Mouse (Mus musculus) megakaryocyte, embryonic 14.5 days (primary cell): ENCODE measurements around the gene Itgb1bp1. TPM values are rescaled to one million over a fixed set of nuclear protein-coding genes. Genes with fewer than 3 reads are reported as not detected.

ENCODE experiments used
- H3K27me3 ChIP-seq: replicated peaks from 2 replicates; pipeline ENCODE3; 2012; ENCODE audit warnings: inconsistent platforms
- H3K36me3 ChIP-seq: replicated peaks from 2 replicates; pipeline ENCODE3; 2012; ENCODE audit warnings: low read length, inconsistent platforms, mixed read lengths
- H3K4me1 ChIP-seq: 2 replicates; pipeline ENCODE4 v1.6.1; 2012; ENCODE audit warnings: inconsistent platforms
- H3K4me3 ChIP-seq: replicated peaks from 2 replicates; pipeline ENCODE3; 2012; ENCODE audit warnings: moderate library complexity, mild to moderate bottlenecking, inconsistent platforms
- H3K9me3 ChIP-seq: 2 replicates; pipeline ENCODE4 v1.6.1; 2012; ENCODE audit warnings: inconsistent platforms
- FLI1 ChIP-seq: IDR thresholded peaks from 2 replicates; pipeline ENCODE4 v1.6.1; 2012; ENCODE audit warnings: low read length, inconsistent platforms, mixed read lengths
- GATA1 ChIP-seq: IDR thresholded peaks from 3 replicates; pipeline ENCODE4 v1.6.1; 2012; ENCODE audit warnings: mixed read lengths, low read length, inconsistent platforms, borderline replicate concordance
- polyA plus RNA-seq: library from polyadenylated mRNA; stranded (reverse); fragments of >175 nt; gene quantifications from 2 replicates; pipeline ENCODE4 v1.2.3, GENCODE M21; 2012; ENCODE audit warnings: low replicate concordance; ENCODE audit not compliant: insufficient read depth

The Itgb1bp1 gene
- 4.4 and 19.5 TPM in 2 replicates for polyA plus RNA-seq

DNA sequence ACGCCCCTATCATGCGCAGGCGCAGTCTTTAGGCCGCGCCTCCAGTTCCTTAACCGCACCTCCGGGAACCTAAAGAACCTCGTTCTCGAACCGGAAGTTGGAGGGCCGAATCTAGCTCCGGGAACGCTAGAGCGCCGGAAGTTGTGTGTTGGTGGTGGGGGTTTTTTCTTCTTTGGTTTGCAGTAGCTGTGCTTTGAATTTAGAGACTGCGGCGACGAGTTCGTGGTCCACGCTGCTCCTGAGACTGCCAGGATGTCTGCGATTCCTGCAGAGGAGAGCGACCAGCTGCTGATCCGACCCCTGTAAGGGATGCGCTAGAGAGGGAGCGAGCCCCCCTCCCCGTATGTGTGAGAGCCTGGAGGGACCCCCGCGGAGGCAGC lies at the start of gene Itgb1bp1:
Gene Itgb1bp1 (minus strand): TSS at position 42 of the 380 bp plus-strand sequence.
- TF ChIP-seq FLI1 (peak; percentile 86; the same call in 1 of the 2 replicates), GATA1 (no peak)
- H3K4me1 ChIP-seq = peaks cover 64% of the 10 kb centered on the region
- H3K27me3 ChIP-seq = no peaks in the 10 kb centered on the region
- peak within 1 kb of the TSS; percentile 90 for H3K4me3 ChIP-seq
- peaks cover 36% of the 10 kb centered on the region for H3K36me3 ChIP-seq
- H3K9me3 ChIP-seq = no peaks in the 10 kb centered on the region

- Histone ChIP-seq H3K4me1 (peaks cover 21% of the 10 kb centered on the region), H3K36me3 (peaks cover 89% of the 10 kb centered on the region), H3K4me3 (no peak overlapping the region), H3K9me3 (no peaks in the 10 kb centered on the region), H3K27me3 (no peaks in the 10 kb centered on the region)
- TF ChIP-seq GATA1 = no peak
- TF ChIP-seq FLI1 = no peak
Observed at GRCm38 (mm10) chr12:21335869-21336268, 49.8 kb upstream of the Itgb1bp1 start.

GRCm38 (mm10) chr12:21333766-21334165 lies 47.7 kb upstream of the Itgb1bp1 start:
- Histone ChIP-seq H3K9me3 (no peaks in the 10 kb centered on the region), H3K27me3 (no peaks in the 10 kb centered on the region), H3K4me3 (no peak overlapping the region), H3K36me3 (peaks cover 88% of the 10 kb centered on the region), H3K4me1 (peaks cover 23% of the 10 kb centered on the region)
- TF ChIP-seq GATA1 (no peak), FLI1 (no peak)

DNA sequence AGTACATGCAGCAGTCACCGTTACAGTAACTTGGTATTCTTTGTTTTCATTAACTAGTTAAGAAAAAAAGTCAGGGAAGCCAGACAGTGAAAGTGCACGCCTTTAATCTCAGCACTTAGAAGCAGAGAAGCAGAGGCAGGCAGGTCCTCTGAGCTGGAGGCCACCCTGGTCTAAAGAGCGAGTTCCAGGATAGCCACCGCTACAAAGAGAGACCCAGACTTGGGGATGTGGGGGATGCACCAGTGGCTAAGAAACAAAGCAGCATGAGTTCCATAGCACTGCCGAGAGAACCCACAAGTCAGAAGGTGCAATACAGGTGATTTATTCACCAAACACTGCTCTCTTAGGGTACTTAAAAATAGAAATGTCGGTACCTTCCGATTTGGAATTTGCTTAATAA lies 46.9 kb upstream of the Itgb1bp1 start:
- Histone ChIP-seq H3K27me3 (no peaks in the 10 kb centered on the region), H3K9me3 (no peaks in the 10 kb centered on the region), H3K4me1 (peaks cover 23% of the 10 kb centered on the region), H3K36me3 (peaks cover 90% of the 10 kb centered on the region), H3K4me3 (no peak overlapping the region)
- TF ChIP-seq GATA1 (no peak), FLI1 (no peak)

- Histone ChIP-seq H3K4me3 (no peak overlapping the region), H3K4me1 (peaks cover 23% of the 10 kb centered on the region), H3K9me3 (no peaks in the 10 kb centered on the region), H3K27me3 (no peaks in the 10 kb centered on the region), H3K36me3 (peaks cover 94% of the 10 kb centered on the region)
- TF ChIP-seq FLI1 (no peak), GATA1 (no peak)
Observed at GRCm38 (mm10) chr12:21331711-21332110, 45.6 kb upstream of the Itgb1bp1 start.

GRCm38 (mm10) chr12:21330961-21331576 lies 45.0 kb upstream of the Itgb1bp1 start:
- TF ChIP-seq FLI1 (no peak), GATA1 (no peak)
- no peaks in the 10 kb centered on the region for H3K27me3 ChIP-seq

GRCm38 (mm10) chr12:21329661-21330400 lies 43.7 kb upstream of the Itgb1bp1 start:
- Histone ChIP-seq H3K9me3 (no peaks in the 10 kb centered on the region), H3K4me3 (no peak overlapping the region), H3K36me3 (peaks cover 95% of the 10 kb centered on the region), H3K4me1 (peaks cover 22% of the 10 kb centered on the region), H3K27me3 (no peaks in the 10 kb centered on the region)
- TF ChIP-seq FLI1 (no peak), GATA1 (no peak)

More at GRCm38 (mm10) chr12:21330961-21331576, 45.0 kb upstream of the Itgb1bp1 start:
- Histone ChIP-seq H3K36me3 (peaks cover 94% of the 10 kb centered on the region), H3K9me3 (no peaks in the 10 kb centered on the region), H3K4me3 (no peak overlapping the region), H3K4me1 (peaks cover 23% of the 10 kb centered on the region)

DNA sequence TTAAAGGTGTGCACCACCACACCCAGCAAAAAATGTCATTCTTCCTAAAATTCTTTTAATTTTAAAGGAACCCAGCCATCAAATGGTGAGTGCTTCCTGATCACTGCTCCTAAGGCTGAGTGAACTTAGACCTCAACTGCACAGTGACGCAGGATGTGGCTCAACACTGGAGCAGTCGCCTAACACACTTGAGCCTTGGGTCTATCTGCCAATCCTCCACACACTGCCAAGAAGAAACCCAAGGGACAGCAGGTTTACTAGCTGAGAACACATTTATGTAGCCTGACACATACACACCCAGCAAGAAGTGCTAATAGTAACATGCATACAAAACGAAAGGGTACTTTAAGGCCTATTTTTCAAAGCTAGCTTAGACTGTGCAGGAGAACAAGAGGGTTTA lies 40.2 kb upstream of the Itgb1bp1 start:
- H3K27me3 ChIP-seq = no peaks in the 10 kb centered on the region
- TF ChIP-seq FLI1 (no peak), GATA1 (no peak)
- H3K4me1 ChIP-seq = peaks cover 11% of the 10 kb centered on the region
- H3K36me3 ChIP-seq = peaks cover 97% of the 10 kb centered on the region
- no peak overlapping the region for H3K4me3 ChIP-seq
- H3K9me3 ChIP-seq = no peaks in the 10 kb centered on the region

DNA sequence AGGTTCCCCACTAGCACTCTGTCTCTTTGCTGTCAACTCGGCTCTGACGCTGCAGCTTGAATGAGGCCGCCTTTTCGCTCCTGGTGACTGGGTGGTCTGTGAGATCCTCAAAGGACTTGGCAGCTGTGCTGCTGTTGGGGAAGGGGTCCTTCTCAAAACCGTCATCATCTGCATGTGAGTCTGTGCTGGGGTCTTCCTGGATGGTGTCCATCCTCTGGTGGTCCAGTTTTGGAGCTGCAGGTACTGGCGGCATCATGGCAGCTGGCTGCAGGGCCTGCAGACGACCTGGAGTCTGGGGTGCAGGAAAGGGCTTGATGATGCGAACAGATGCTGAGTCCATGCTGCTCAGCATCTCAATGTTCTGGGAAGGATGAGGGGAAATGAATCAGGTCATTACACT lies 39.2 kb upstream of the Itgb1bp1 start:
- Histone ChIP-seq H3K36me3 (peaks cover 98% of the 10 kb centered on the region), H3K4me3 (no peak overlapping the region)
- TF ChIP-seq GATA1 (no peak), FLI1 (no peak)

GRCm38 (mm10) chr12:21324101-21324500 lies 38.0 kb upstream of the Itgb1bp1 start:
- TF ChIP-seq FLI1 (no peak), GATA1 (no peak)
- Histone ChIP-seq H3K4me3 (no peak overlapping the region), H3K27me3 (no peaks in the 10 kb centered on the region), H3K9me3 (no peaks in the 10 kb centered on the region), H3K36me3 (peaks cover 98% of the 10 kb centered on the region), H3K4me1 (peaks cover 5% of the 10 kb centered on the region)

More for the DNA sequence above, 39.2 kb upstream of the Itgb1bp1 start:
- Histone ChIP-seq H3K27me3 (no peaks in the 10 kb centered on the region), H3K9me3 (no peaks in the 10 kb centered on the region), H3K4me1 (peaks cover 5% of the 10 kb centered on the region)
